Comparison of ENCODE assay signal across 8 mouse cellular contexts in the genomic region with DNA sequence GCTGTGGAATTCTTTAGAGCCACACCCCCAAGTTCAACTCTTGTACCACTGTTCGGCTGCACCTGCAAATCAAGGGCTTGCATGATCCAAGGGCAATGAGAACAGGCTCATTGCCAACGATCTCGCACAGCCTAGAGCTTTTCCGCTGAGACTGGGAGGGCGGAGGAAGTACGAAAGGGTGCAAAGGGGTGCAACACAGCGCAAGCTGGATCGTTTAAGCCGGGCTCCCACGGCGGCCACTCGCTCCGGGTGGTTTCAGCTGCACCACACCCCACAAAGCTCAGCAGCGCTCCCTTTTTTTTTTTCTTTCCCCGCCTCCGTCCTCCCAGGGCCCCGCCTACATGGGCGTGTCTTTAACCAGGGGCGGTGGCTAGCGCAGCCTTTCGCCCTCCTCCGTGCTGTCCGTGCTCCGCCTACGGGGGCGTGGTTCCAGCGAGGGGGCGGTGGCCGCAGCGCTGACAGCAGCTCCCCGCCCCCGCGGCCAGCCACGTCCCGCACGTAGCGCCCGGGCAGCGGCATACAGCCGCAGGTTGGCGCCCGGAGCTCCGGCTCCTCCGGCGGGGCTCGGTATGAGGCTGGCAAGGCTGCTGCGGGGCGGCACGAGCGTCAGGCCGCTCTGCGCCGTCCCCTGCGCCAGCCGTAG. TPM values are rescaled to one million over a fixed set of nuclear protein-coding genes. Genes with fewer than 3 reads are reported as not detected.
DNase-seq lines count a peak whose midpoint lies in the region; ATAC-seq and TF ChIP-seq lines count a peak whose summit lies in the region.

A gene (plus strand): TSS at position 424 of the 643 bp plus-strand sequence.

- peak; percentile 55; the same call in 1 of the 2 replicates for TF ChIP-seq EP300 in heart, postnatal 0 days (IDR thresholded peaks at IDR 0.05; ENCODE audit: low read depth)

- no peaks in the 10 kb centered on the region for H3K27me3 ChIP-seq in E14TG2a.4 (ENCODE audit: insufficient read depth, low read length)
- H3K27me3 ChIP-seq in forebrain, embryonic 12.5 days, result peaks cover 6% of the 10 kb centered on the region; the same call in 1 of the 2 replicates
- H3K27me3 ChIP-seq in heart, postnatal 0 days (ENCODE audit: control insufficient read depth, insufficient read depth, low read length), result no peaks in the 10 kb centered on the region
- no peaks in the 10 kb centered on the region for H3K27me3 ChIP-seq in liver, embryonic 16.5 days (ENCODE audit: control insufficient read depth, insufficient read depth, low read depth, low read length)
- H3K27me3 ChIP-seq in neural tube, embryonic 13.5 days, result peaks cover 9% of the 10 kb centered on the region
- no peaks in the 10 kb centered on the region for H3K27me3 ChIP-seq in testis, adult 2 months (ENCODE audit: control insufficient read depth, insufficient read depth, low read length)

- peak; percentile 54 for TF ChIP-seq POLR2A in testis, adult 2 months (IDR thresholded peaks at IDR 0.05; ENCODE audit: control insufficient read depth, low read depth, low read length)

- under 1% methylated on average over 43 of the region's 55 CpGs for WGBS in forebrain, embryonic 12.5 days
- under 1% methylated on average over 53 of the region's 55 CpGs for WGBS in heart, postnatal 0 days
- under 1% methylated on average over 55 of the region's 55 CpGs for WGBS in liver, embryonic 16.5 days (ENCODE audit: insufficient replicate concordance)
- under 1% methylated on average over 50 of the region's 55 CpGs for WGBS in neural tube, embryonic 13.5 days

- no peak for TF ChIP-seq CTCF in E14TG2a.4 (conservative IDR thresholded peaks at IDR 0.05; ENCODE audit: low read length)
- peak; percentile 17; the same call in 1 of the 2 replicates for TF ChIP-seq CTCF in heart, postnatal 0 days (IDR thresholded peaks at IDR 0.05; ENCODE audit: low read depth)
- TF ChIP-seq CTCF in testis, adult 2 months (IDR thresholded peaks at IDR 0.05; ENCODE audit: control insufficient read depth, insufficient read depth, insufficient replicate concordance, low read depth, low read length), result no peak

- DNase-seq in c-Kit-positive CD71-positive TER-119-positive erythroid progenitor cells, embryonic 14.5 days (ENCODE audit: low spot score), result peak; percentile 99
- DNase-seq in heart, postnatal 0 days (ENCODE audit: low spot score), result peak; percentile 95
- peak; percentile 99 for DNase-seq in kidney, postnatal 4 days

- peak; percentile 98 for ATAC-seq in forebrain, embryonic 12.5 days (ENCODE audit: low FRiP score)
- peak; percentile 99 for ATAC-seq in heart, postnatal 0 days (ENCODE audit: insufficient read depth, low read depth)
- ATAC-seq in liver, embryonic 16.5 days (ENCODE audit: low read depth), result peak; percentile 95
- ATAC-seq in neural tube, embryonic 13.5 days (ENCODE audit: low read depth), result peak; percentile 98

- H3K9ac ChIP-seq in forebrain, embryonic 12.5 days, result peak within 1 kb of the TSS; percentile 70
- peak within 1 kb of the TSS; percentile 76 for H3K9ac ChIP-seq in heart, postnatal 0 days (replicated peaks; ENCODE audit: low read depth, low read length)
- peak within 1 kb of the TSS; percentile 98 for H3K9ac ChIP-seq in liver, embryonic 16.5 days (ENCODE audit: low read depth, low read length)
- peak within 1 kb of the TSS; percentile 83 for H3K9ac ChIP-seq in neural tube, embryonic 13.5 days

- peak within 1 kb of the TSS; percentile 90 for H3K4me2 ChIP-seq in forebrain, embryonic 12.5 days
- peak within 1 kb of the TSS; percentile 87 for H3K4me2 ChIP-seq in heart, postnatal 0 days (ENCODE audit: low read depth, low read length)
- H3K4me2 ChIP-seq in liver, embryonic 16.5 days (ENCODE audit: low read depth, low read length), result peak within 1 kb of the TSS; percentile 95
- H3K4me2 ChIP-seq in neural tube, embryonic 13.5 days, result peak within 1 kb of the TSS; percentile 90

- H3K27ac ChIP-seq in forebrain, embryonic 12.5 days, result peak within 1 kb of the TSS; percentile 75
- H3K27ac ChIP-seq in heart, postnatal 0 days (ENCODE audit: low read depth), result peak within 1 kb of the TSS; percentile 92
- H3K27ac ChIP-seq in liver, embryonic 16.5 days (ENCODE audit: low read length), result peak within 1 kb of the TSS; percentile 96
- H3K27ac ChIP-seq in neural tube, embryonic 13.5 days (replicated peaks), result peak within 1 kb of the TSS; percentile 80
- 0 out of 2 replicates have a peak within 1 kb of the TSS, but pooled peaks have one; percentile 29 for H3K27ac ChIP-seq in testis, adult 2 months (ENCODE audit: control insufficient read depth, insufficient read depth, low read depth, low read length)

- peak within 1 kb of the TSS; percentile 95 for H3K4me3 ChIP-seq in E14TG2a.4 (replicated peaks; ENCODE audit: low read length)
- H3K4me3 ChIP-seq in forebrain, embryonic 12.5 days (replicated peaks), result peak within 1 kb of the TSS; percentile 58
- peak within 1 kb of the TSS; percentile 75 for H3K4me3 ChIP-seq in heart, postnatal 0 days (ENCODE audit: low read depth, low read length)
- peak within 1 kb of the TSS; percentile 94 for H3K4me3 ChIP-seq in liver, embryonic 16.5 days (ENCODE audit: low read depth, low read length)
- peak within 1 kb of the TSS; percentile 77 for H3K4me3 ChIP-seq in neural tube, embryonic 13.5 days
- peak within 1 kb of the TSS; percentile 82 for H3K4me3 ChIP-seq in testis, adult 2 months (ENCODE audit: control insufficient read depth, low read depth, low read length)

- H3K4me1 ChIP-seq in E14TG2a.4 (replicated peaks; ENCODE audit: low read depth, low read length), result peaks cover 79% of the 10 kb centered on the region
- H3K4me1 ChIP-seq in forebrain, embryonic 12.5 days, result peaks cover 20% of the 10 kb centered on the region
- H3K4me1 ChIP-seq in heart, postnatal 0 days (ENCODE audit: control insufficient read depth, insufficient read depth), result peaks cover 23% of the 10 kb centered on the region
- H3K4me1 ChIP-seq in liver, embryonic 16.5 days (ENCODE audit: control insufficient read depth, low read depth, low read length), result peaks cover 37% of the 10 kb centered on the region
- peaks cover 14% of the 10 kb centered on the region for H3K4me1 ChIP-seq in neural tube, embryonic 13.5 days (replicated peaks)
- peaks cover 3% of the 10 kb centered on the region for H3K4me1 ChIP-seq in testis, adult 2 months (ENCODE audit: control insufficient read depth, insufficient read depth, low read length)

- peaks cover 30% of the 10 kb centered on the region for H3K36me3 ChIP-seq in E14TG2a.4 (ENCODE audit: insufficient read depth, low read length)
- H3K36me3 ChIP-seq in forebrain, embryonic 12.5 days (replicated peaks), result no peaks in the 10 kb centered on the region
- H3K36me3 ChIP-seq in heart, postnatal 0 days (replicated peaks; ENCODE audit: control insufficient read depth, insufficient read depth, low read length), result 0 out of 2 replicates have a peak, but pooled peaks cover 2% of the 10 kb centered on the region
- no peaks in the 10 kb centered on the region for H3K36me3 ChIP-seq in liver, embryonic 16.5 days (ENCODE audit: control insufficient read depth, insufficient read depth)
- H3K36me3 ChIP-seq in neural tube, embryonic 13.5 days, result no peaks in the 10 kb centered on the region
- H3K36me3 ChIP-seq in testis, adult 2 months (ENCODE audit: control insufficient read depth, insufficient read depth, low read length), result no peaks in the 10 kb centered on the region

- H3K9me3 ChIP-seq in E14TG2a.4 (ENCODE audit: low read length), result no peaks in the 10 kb centered on the region
- H3K9me3 ChIP-seq in forebrain, embryonic 12.5 days, result no peaks in the 10 kb centered on the region
- no peaks in the 10 kb centered on the region for H3K9me3 ChIP-seq in heart, postnatal 0 days (replicated peaks; ENCODE audit: control insufficient read depth, low read length)
- H3K9me3 ChIP-seq in liver, embryonic 16.5 days (replicated peaks; ENCODE audit: control insufficient read depth, low read length), result no peaks in the 10 kb centered on the region
- no peaks in the 10 kb centered on the region for H3K9me3 ChIP-seq in neural tube, embryonic 13.5 days

RNA-seq across cellular contexts. Expression of the gene that starts here (rescaled TPM):
- 26.9 and 30.5 TPM in 2 replicates for polyA plus RNA-seq in forebrain, embryonic 12.5 days (2016; fragmentation: Nextera tagmentation; extraction: Ambion mirVana)
- total RNA-seq in heart, postnatal 0 days (2014; rRNA removed; ENCODE audit: low replicate concordance), result 181 and 286 TPM in 2 replicates
- 62.8 and 65.0 TPM in 2 replicates for polyA plus RNA-seq in heart, postnatal 0 days (2015; fragmentation: Nextera tagmentation; extraction: Ambion mirVana)
- polyA plus RNA-seq in liver, embryonic 16.5 days (2015; fragmentation: Nextera tagmentation; extraction: Ambion mirVana), result 45.0 and 45.6 TPM in 2 replicates
- polyA plus RNA-seq in neural tube, embryonic 13.5 days (2015; fragmentation: Nextera tagmentation; extraction: Ambion mirVana), result 12.0 and 13.7 TPM in 2 replicates
- polyA plus RNA-seq in testis, adult 2 months (2012; rRNA removed), result 4.2 and 5.4 TPM in 2 replicates

Comparison
In these comparisons a context has a peak if more than half of its experiments do, and no peak if none do; other contexts are left out.
1. Peak in every context shown above with its lines: DNase-seq, ATAC-seq, H3K4me3 ChIP-seq and H3K27ac ChIP-seq.
2. H3K27ac ChIP-seq: peak in every context shown above with its lines; median percentile 96 in liver, embryonic 16.5 days; 92 in heart, postnatal 0 days; 80 in neural tube, embryonic 13.5 days; 75 in forebrain, embryonic 12.5 days; 29 in testis, adult 2 months.